Mouse (Mus musculus): ENCODE measurements around the gene Exd1. TPM values are rescaled to one million over a fixed set of nuclear protein-coding genes. Genes with fewer than 3 reads are reported as not detected.
"Not testable (repeated sequence)": the region's sequence is repeated elsewhere in the genome, so short reads cannot be mapped to it uniquely, and the experiment has no call there.

The Exd1 gene
- polyA plus RNA-seq, 1 experiment from 2014 or later, result 0.09 TPM

DNA sequence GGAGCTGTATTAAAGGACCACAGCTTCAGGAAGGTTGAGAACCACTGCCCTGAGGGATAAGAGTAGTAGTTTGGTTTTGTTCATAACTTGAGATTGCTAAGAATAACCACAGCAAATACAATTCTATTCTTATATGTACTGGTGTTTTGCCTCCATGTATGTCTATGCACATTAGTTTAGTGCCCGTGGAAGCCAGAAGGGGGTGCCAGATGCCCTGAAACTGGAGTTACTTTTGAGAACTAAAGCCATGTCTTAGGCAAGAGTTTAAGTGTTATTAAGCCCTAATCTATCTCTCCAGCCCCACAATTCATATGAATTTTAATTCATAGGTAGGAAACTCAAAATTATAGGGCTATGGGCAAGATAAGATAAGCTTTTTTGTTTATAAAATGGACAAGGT lies 5.3 kb downstream of the Exd1 start:
- DNase-seq (ENCODE audit: low spot score), result peak; percentile 72

DNA sequence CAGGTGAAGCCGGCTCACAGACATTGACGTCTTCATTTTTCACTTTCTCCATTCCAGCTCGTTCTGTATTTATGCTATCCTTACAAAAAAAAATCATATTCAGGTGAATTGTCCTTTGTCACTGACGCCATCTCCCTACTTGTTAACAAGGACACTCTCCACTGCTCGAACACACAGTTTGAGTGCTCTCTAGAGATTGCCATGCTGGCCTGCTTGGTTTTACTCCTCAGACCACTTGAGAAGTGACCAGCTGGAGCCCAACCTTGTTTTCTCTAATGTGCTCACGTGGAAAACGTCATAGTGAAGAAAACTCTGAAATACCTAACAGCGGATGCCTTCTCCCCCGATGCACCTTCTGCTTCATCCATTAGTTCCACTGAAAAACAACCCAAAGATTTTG lies 8.6 kb downstream of the Exd1 start:
- no peak for DNase-seq (ENCODE audit: low spot score)

DNA sequence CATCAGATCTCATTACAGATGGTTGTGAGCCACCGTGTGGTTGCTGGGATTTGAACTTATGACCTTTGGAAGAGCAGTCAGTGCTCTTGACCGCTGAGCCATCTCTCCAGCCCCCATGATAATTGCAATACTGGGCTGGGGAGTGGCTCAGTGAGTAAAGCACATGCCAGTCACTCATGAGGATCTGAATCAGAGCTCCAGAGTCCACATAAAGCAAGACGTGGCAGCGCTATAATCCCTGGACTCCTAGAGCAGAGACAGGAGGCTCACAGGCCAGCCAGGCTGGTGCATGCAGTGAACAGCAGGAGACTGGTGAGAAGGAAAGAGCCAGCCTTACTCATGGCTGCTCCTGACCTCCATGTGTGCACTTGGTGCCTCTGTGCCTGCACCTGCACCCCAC lies 22.0 kb downstream of the Exd1 start:
- no peak for DNase-seq (ENCODE audit: low spot score)

- no peak for DNase-seq (ENCODE audit: low spot score)
Measured at GRCm38 (mm10) chr2:119523836-119524235, 23.6 kb downstream of the Exd1 start.

- DNase-seq (ENCODE audit: low spot score), result no peak
Measured at GRCm38 (mm10) chr2:119520550-119520949, 26.9 kb downstream of the Exd1 start.

DNA sequence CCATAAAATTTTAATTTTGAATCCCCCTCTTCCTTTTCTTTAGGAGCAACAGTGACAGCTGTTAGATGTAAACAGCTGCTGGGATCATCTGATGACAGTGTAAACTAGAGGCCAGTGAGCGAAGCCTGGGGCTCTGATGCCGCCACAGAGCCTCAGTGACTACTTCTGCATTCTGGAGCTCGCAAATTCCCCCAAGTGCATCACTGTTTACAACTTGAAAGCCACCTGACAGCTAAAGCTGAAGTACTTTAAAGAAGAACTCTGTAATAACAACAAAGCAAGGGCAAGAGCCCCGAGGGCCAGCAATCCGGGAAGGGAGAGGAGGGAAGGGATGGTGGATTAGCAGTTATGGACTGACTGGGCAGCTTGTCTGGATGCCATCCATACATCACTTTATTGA lies 30.6 kb downstream of the Exd1 start:
- DNase-seq (ENCODE audit: low spot score), result no peak

DNA sequence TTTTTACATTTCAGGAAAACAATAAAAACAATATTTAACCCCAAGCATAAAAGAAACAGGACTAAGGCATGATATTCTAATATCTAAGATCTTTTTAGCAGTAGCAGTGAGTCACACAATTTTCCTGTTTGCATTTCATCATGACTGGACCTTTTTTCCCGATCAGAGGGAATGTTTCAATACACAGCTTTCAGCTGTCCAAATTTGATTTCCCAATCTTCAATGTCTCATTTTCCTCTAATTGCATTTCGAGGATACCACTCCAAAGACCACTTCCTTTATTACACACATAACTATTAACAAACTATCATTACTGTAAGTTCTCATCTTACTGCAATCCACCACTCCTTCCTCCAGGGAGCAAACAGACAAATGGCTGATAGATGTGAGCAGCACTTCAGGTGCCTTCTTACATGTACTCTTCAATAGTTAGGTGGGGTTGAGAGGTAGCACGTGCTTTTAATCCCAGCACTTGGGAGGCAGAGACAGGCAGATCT lies 33.4 kb downstream of the Exd1 start:
- no peak for DNase-seq (ENCODE audit: low spot score)

- peak; percentile 12 for DNase-seq (ENCODE audit: low spot score)
Measured at GRCm38 (mm10) chr2:119512292-119512691, 35.1 kb downstream of the Exd1 start.

DNA sequence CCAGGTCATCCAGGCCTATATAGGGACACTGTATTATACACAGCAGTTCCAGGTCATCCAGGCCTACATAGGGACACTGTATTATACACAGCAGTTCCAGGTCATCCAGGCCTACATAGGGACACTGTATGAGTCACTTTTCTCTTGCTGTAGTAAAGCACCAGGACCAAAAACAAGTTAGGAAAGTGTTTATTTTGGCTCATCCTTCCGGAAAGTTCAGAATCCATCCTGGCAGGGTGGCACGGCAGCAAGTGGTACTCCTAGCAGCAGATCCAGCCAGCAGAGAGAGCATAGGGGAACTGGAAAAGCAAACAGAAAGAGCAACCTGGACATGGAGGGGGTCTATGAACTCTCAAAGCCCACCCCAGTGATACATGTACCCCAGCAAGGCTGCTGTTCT lies 36.6 kb downstream of the Exd1 start:
- DNase-seq (ENCODE audit: low spot score), result no peak

DNA sequence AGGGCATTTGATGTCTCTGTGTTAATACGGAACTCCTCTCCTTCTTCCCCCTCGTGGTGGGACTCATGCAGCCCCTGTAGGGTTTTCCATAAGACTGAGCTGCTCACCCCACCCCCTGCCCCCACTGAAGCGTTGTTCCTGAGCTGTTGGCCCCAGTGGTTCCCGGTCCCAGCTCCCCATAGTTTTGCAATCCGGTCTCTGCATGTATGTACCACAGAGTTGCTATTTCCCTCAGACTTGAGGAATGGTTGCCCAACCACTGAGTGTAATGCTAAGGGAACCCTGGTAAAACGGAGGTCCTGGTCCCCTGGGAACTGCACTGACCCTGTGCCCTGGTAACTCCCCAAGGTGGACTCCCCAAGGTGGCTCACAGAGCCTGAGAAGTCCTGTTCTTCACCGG lies 38.9 kb downstream of the Exd1 start:
- not testable (repeated sequence) for DNase-seq (ENCODE audit: low spot score)

DNA sequence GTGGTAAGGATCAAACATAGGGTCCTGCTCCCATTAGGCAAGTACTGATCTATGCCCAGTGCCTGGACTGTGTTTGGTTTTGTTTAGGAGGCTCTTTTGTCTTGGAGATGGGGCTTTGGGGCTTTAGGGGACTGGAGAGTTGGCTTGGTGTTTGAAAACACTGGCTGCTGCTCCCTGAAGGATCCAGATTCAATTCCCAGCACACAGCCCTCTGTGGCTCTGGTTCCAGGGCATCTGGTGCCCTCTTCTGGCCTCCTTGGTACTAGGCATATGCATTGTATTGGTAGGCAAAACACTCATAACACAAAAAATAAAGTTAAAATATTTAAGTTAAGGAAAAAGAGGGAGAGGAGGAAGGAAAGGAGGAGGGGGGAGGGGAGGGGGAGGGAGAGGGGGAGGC lies 40.3 kb downstream of the Exd1 start:
- no peak for DNase-seq (ENCODE audit: low spot score)

- no peak for DNase-seq (ENCODE audit: low spot score)
Measured at GRCm38 (mm10) chr2:119500965-119501652, 46.3 kb downstream of the Exd1 start.

DNA sequence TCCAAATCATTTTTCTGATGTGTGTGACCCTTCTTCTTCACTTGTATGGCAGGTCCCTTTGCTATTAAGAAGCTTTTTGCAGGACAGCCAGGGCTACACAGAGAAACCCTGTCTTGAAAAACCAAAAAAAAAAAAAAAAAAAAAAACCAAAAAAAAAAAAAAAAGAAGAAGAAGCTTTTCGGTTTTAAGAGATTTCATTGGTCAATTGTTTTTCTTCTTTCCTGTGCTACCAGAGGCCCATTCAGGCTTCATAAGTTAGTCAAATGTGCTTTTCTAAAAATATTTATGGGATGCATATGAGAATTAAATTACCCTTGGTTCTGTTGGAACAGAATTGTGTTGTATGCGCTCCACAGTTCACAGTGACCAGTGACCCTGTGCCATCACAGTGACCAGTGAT lies 48.6 kb downstream of the Exd1 start:
- no peak for DNase-seq (ENCODE audit: low spot score)

GRCm38 (mm10) chr2:119496082-119496481 lies 51.3 kb downstream of the Exd1 start:
- no peak for DNase-seq (ENCODE audit: low spot score)

DNA sequence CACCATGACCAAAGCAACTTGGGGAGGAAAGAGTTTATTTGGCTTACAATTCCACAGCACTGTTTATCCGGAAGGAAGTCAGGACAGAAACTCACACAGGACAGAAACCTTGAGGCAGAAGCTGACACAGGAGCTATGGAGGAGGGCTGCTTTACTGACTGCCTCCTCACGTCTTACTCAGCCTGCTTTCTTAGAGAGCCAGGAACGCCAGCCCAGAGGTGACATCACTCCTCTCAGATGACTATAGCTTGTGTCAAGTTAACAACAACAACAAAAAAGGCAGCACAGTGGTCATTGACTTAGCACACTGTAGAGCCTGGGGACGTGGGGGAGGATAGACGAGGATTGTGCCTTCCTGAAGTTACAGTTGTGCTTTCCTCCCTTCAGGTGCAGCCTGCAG lies 55.5 kb downstream of the Exd1 start:
- no peak for DNase-seq (ENCODE audit: low spot score)

- DNase-seq (ENCODE audit: low spot score), result no peak
Measured at GRCm38 (mm10) chr2:119486488-119486887, 60.9 kb downstream of the Exd1 start.

DNA sequence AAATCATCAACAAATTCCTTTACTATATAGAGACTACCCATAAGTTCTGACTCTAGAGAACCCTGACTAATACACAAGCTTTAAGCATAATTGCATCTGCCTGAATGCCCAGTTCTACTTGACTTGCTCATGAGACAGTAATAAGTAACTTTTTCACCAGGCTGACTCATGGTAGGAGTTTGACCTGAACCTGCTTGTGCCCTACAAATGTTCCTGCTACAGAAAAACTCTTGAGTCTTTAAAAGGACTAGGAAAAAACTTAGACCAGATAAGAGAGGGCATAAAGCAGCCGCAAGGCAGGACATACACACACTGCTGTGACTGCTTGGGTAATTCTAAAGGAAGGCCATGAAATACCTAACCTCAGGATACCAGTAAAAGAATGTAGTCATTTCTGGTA lies 65.1 kb downstream of the Exd1 start:
- no peak for DNase-seq (ENCODE audit: low spot score)

DNA sequence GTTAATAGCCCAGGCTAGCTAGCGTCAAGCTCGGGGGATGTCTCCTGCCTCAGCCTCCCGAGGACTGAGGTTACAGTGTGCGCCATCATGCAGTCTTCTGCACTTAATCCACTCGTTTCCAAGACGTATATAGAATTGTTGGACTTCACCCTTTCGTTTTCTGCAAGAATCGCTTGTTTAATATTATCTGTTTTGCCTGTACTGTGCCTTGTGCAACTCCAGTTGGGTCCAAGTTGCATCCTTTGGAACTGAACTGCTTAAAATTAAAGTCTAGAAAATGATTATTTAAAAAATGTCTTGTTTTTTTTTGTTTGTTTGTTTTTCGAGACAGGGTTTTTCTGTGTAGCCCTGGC lies 69.1 kb downstream of the Exd1 start:
- no peak for DNase-seq (ENCODE audit: low spot score)

DNA sequence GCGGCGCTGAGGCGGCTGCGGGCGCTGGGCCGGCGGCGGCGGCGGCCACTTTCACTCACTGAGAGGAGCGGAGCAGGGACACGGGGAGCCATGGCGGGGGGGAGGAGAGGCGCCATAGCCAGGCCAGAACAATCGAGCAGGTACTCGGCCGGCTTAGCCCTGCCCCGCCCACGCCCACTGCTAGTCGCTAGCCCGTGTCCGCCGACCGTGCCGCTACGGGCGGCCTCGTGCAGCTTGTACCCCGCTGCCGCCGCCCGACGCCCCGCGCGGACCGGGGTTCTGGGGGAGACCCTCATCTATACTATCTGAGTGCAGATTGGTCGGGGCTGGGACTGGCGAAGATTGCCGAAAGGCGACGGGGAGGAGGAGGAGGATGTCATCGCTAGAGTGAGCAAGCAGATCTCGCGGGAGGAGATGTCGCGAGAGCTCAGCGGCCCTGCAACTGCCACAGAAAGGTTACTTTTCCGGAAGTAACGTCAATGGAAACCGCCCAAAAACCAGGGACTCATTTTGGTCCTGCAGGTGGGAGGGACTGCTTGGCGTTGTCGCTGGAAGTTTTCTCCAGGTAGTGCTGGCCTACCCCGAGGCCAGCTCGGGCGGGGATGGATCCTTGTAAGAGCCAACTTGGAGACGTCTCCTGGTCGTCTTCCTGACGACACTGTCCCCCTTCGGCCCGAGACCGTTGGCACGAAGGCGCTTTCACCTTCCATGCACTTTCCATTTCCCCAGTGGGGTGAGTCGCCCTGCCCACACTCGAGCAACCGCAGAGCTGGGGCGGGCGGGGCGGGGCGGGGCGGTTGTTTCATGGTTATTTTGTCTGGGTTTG lies 69.6 kb downstream of the Exd1 start, which contains the start of gene Ino80:
TSS of gene Ino80 (minus strand) at position 117 of the 826 bp plus-strand sequence.
- peak; percentile 99 for DNase-seq (ENCODE audit: low spot score)

DNA sequence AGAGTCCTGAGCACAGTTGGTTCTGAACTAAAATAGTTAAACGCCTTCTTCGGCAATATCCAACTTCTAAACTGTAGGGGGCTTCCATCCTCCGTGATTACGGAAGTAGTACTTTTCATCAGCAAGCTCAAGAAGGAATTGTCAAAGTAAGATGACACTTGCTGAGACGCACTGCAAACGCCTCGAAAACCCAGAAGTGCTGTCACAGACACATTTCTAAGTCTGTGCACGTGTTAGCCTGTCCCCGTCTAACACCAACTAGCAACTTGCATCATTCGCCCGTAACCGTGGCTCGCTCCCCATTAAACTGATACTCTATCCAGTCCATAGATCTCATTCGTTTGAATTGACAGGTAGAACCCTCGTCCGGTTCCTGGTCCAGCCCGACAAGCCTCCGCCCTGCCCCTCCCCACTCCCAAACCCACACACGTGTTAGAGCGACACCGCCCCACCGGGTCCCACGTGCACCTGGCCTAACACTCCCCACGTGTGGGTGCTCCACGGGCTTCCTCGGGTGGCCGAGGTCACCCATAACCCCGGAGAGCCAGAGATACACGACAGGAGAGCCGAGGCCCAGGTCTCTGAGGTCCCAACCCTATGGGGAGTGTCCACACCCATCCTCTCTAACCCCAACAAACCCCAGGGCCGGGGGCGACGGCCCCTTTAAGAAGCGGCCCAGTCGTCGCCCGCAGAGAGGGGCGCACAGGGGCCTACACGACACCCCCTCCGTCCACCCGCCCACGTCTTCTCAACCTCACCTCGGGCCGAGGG lies 70.6 kb downstream of the Exd1 start:
- peak; percentile 59 for DNase-seq (ENCODE audit: low spot score)

- no peak for DNase-seq (ENCODE audit: low spot score)
Measured at GRCm38 (mm10) chr2:119476166-119476565, 71.3 kb downstream of the Exd1 start.

Data from thymus, postnatal 0 days (tissue).